Mouse (Mus musculus) stomach, embryonic 14.5 days (tissue): Measurements from ENCODE around the gene Odf4. TPM values are rescaled to one million over a fixed set of nuclear protein-coding genes. Genes with fewer than 3 reads are reported as not detected.
"Not testable (repeated sequence)": the region's sequence is repeated elsewhere in the genome, so short reads cannot be mapped to it uniquely, and the experiment has no call there.

Experiments used
- ATAC-seq: fragments of 200-750 bp; cut with Nextera tagmentation; 2 replicates; pipeline ENCODE4 v1.8.0; 2017; ENCODE audit warnings: low read depth, moderate TSS enrichment; ENCODE audit not compliant: insufficient number of reproducible peaks, insufficient read depth, low FRiP score
- H3K27ac ChIP-seq: fragments of 300-500 bp; sonication (generic); 2 replicates; pipeline ENCODE4 v1.5.1; 2014; ENCODE audit warnings: mild to moderate bottlenecking, low read length, moderate library complexity, mixed read lengths
- H3K27me3 ChIP-seq: fragments of 300-500 bp; sonication (generic); 2 replicates; pipeline ENCODE4 v1.6.1; 2014; ENCODE audit warnings: low read length, control low read depth, mixed read lengths; ENCODE audit not compliant: control insufficient read depth, insufficient read depth
- H3K36me3 ChIP-seq: fragments of 300-500 bp; sonication (generic); 2 replicates; pipeline ENCODE4 v1.6.1; 2014; ENCODE audit warnings: mild to moderate bottlenecking, control low read depth, low read length, moderate library complexity, mixed read lengths; ENCODE audit not compliant: control insufficient read depth, insufficient read depth
- H3K4me1 ChIP-seq: fragments of 300-500 bp; sonication (generic); 2 replicates; pipeline ENCODE4 v1.6.1; 2014; ENCODE audit warnings: low read length, control low read depth, mixed read lengths; ENCODE audit not compliant: control insufficient read depth, insufficient read depth
- H3K4me2 ChIP-seq: fragments of 300-500 bp; sonication (generic); replicated peaks from 2 replicates; pipeline ENCODE4 v1.6.1; 2014; ENCODE audit warnings: low read depth, low read length, control low read depth
- H3K4me3 ChIP-seq: fragments of 300-500 bp; sonication (generic); 2 replicates; pipeline ENCODE4 v1.5.1; 2014; ENCODE audit warnings: low read depth, low read length, control low read depth
- H3K9ac ChIP-seq: fragments of 300-500 bp; sonication (generic); replicated peaks from 2 replicates; pipeline ENCODE4 v1.6.1; 2014; ENCODE audit warnings: low read depth, mild to moderate bottlenecking, control low read depth, low read length, moderate library complexity, mixed read lengths
- H3K9me3 ChIP-seq: fragments of 300-500 bp; sonication (generic); 2 replicates; pipeline ENCODE4 v1.6.1; 2016; ENCODE audit warnings: low read depth, low read length, control low read depth; ENCODE audit not compliant: control insufficient read depth
- WGBS: fragments of 180-500 bp; shearing (Covaris S2); extraction: QIAGEN DNeasy Blood & Tissue Kit; methylation state at CpG from one replicate; pipeline ENCODE4 v1.1.7; 2014; 5-methylcytosine and 5-hydroxymethylcytosine counted together
- polyA plus RNA-seq: library from polyadenylated mRNA; unstranded; fragments of >200 nt; fragmentation: Nextera tagmentation; extraction: Ambion mirVana; gene quantifications from 2 replicates; pipeline ENCODE4 v1.2.1, GENCODE M21; 2014

Odf4 gene
- polyA plus RNA-seq, 1 experiment from 2014 or later = 0.55 TPM

GRCm38 (mm10) chr11:68966554-68966953, 39.7 kb upstream of the Odf4 start:
- no peak overlapping the region for H3K4me3 ChIP-seq
- H3K36me3 ChIP-seq = no peaks in the 10 kb centered on the region
- H3K27ac ChIP-seq = no peak overlapping the region
- no peaks in the 10 kb centered on the region for H3K9me3 ChIP-seq
- no peak for ATAC-seq
- peaks cover 6% of the 10 kb centered on the region; the same call in 1 of the 2 replicates for H3K4me1 ChIP-seq
- WGBS = 36% methylated on average over 1 of the region's 1 CpGs
- no peak overlapping the region for H3K4me2 ChIP-seq
- H3K9ac ChIP-seq = no peak overlapping the region
- no peaks in the 10 kb centered on the region for H3K27me3 ChIP-seq

- Histone ChIP-seq H3K36me3 (no peaks in the 10 kb centered on the region), H3K27me3 (no peaks in the 10 kb centered on the region), H3K4me2 (no peak overlapping the region), H3K9ac (no peak overlapping the region), H3K4me3 (no peak overlapping the region), H3K9me3 (no peaks in the 10 kb centered on the region), H3K4me1 (peaks cover 6% of the 10 kb centered on the region; the same call in 1 of the 2 replicates), H3K27ac (no peak overlapping the region)
- ATAC-seq = no peak
- 26% methylated on average over 3 of the region's 3 CpGs for WGBS
Observed at GRCm38 (mm10) chr11:68965845-68966244, 39.0 kb upstream of the Odf4 start.

GRCm38 (mm10) chr11:68965050-68965449, 38.2 kb upstream of the Odf4 start:
- Histone ChIP-seq H3K27me3 (no peaks in the 10 kb centered on the region), H3K9ac (no peak overlapping the region), H3K9me3 (no peaks in the 10 kb centered on the region), H3K36me3 (no peaks in the 10 kb centered on the region), H3K4me1 (peaks cover 6% of the 10 kb centered on the region; the same call in 1 of the 2 replicates), H3K4me3 (no peak overlapping the region), H3K4me2 (no peak overlapping the region), H3K27ac (no peak overlapping the region)
- no peak for ATAC-seq

- no peaks in the 10 kb centered on the region for H3K27me3 ChIP-seq
- no peak overlapping the region for H3K9ac ChIP-seq
- no peak overlapping the region for H3K27ac ChIP-seq
- no peaks in the 10 kb centered on the region for H3K9me3 ChIP-seq
- no peak for ATAC-seq
- WGBS = 83% methylated on average over 2 of the region's 2 CpGs
- no peaks in the 10 kb centered on the region for H3K36me3 ChIP-seq
- no peak overlapping the region for H3K4me2 ChIP-seq
- H3K4me1 ChIP-seq = peaks cover 3% of the 10 kb centered on the region; the same call in 1 of the 2 replicates
- H3K4me3 ChIP-seq = no peak overlapping the region
Observed at GRCm38 (mm10) chr11:68963405-68963804, 36.5 kb upstream of the Odf4 start.

- WGBS = 15% methylated on average over 11 of the region's 11 CpGs
- not testable (repeated sequence) for H3K27me3 ChIP-seq, H3K4me2 ChIP-seq, ATAC-seq, H3K36me3 ChIP-seq, H3K27ac ChIP-seq, H3K9me3 ChIP-seq, H3K9ac ChIP-seq, H3K4me1 ChIP-seq, H3K4me3 ChIP-seq
Observed at GRCm38 (mm10) chr11:68962159-68962558, 35.3 kb upstream of the Odf4 start.

GRCm38 (mm10) chr11:68961596-68961995, 34.7 kb upstream of the Odf4 start:
- Histone ChIP-seq H3K4me3 (no peak overlapping the region), H3K27me3 (no peaks in the 10 kb centered on the region), H3K27ac (no peak overlapping the region), H3K36me3 (no peaks in the 10 kb centered on the region), H3K4me1 (no peaks in the 10 kb centered on the region), H3K9ac (no peak overlapping the region), H3K4me2 (no peak overlapping the region), H3K9me3 (no peaks in the 10 kb centered on the region)
- no peak for ATAC-seq
- WGBS = 61% methylated on average over 3 of the region's 3 CpGs

GRCm38 (mm10) chr11:68957971-68958370, 31.1 kb upstream of the Odf4 start:
- Histone ChIP-seq H3K4me3 (no peak overlapping the region), H3K27ac (no peak overlapping the region), H3K4me2 (no peak overlapping the region), H3K36me3 (no peaks in the 10 kb centered on the region), H3K4me1 (no peaks in the 10 kb centered on the region), H3K9me3 (no peaks in the 10 kb centered on the region), H3K9ac (no peak overlapping the region), H3K27me3 (no peaks in the 10 kb centered on the region)
- WGBS = 89% methylated on average over 1 of the region's 1 CpGs
- ATAC-seq = no peak

- Histone ChIP-seq H3K36me3 (no peaks in the 10 kb centered on the region), H3K9me3 (no peaks in the 10 kb centered on the region), H3K27me3 (no peaks in the 10 kb centered on the region), H3K4me1 (no peaks in the 10 kb centered on the region), H3K4me3 (peak within 1 kb of the TSS; percentile 9; the same call in 1 of the 2 replicates), H3K9ac (no peak within 1 kb of the TSS), H3K27ac (peak within 1 kb of the TSS; percentile 39; the same call in 1 of the 2 replicates), H3K4me2 (no peak within 1 kb of the TSS)
- ATAC-seq = no peak
- WGBS = 42% methylated on average over 8 of the region's 8 CpGs
Observed at GRCm38 (mm10) chr11:68957308-68957707, 30.4 kb upstream of the Odf4 start, which contains the start of gene Arhgef15. Gene Arhgef15, minus strand, starts transcription at chr11:68957480.

GRCm38 (mm10) chr11:68956697-68957096, 29.8 kb upstream of the Odf4 start:
- Histone ChIP-seq H3K9ac (no peak overlapping the region), H3K27ac (peak overlapping the region; percentile 39; the same call in 1 of the 2 replicates), H3K9me3 (no peaks in the 10 kb centered on the region), H3K4me1 (no peaks in the 10 kb centered on the region), H3K36me3 (no peaks in the 10 kb centered on the region), H3K27me3 (no peaks in the 10 kb centered on the region), H3K4me2 (no peak overlapping the region), H3K4me3 (peak overlapping the region; percentile 9; the same call in 1 of the 2 replicates)
- no peak for ATAC-seq
- WGBS = 29% methylated on average over 13 of the region's 13 CpGs
